Mouse (Mus musculus) embryonic facial prominence, embryonic 15.5 days (tissue): ENCODE results near the gene Ccr6. TPM values are rescaled to one million over a fixed set of nuclear protein-coding genes. Genes with fewer than 3 reads are reported as not detected.
A peak's percentile ranks its signal among the peaks of the same experiment; 100 is the strongest.

Experiments used
- ATAC-seq: fragments of 200-750 bp; cut with Nextera tagmentation; 2 replicates; pipeline ENCODE4 v1.8.0; 2017; ENCODE audit warnings: low read depth, moderate TSS enrichment; ENCODE audit not compliant: insufficient number of reproducible peaks, low FRiP score, low TSS enrichment
- H3K27ac ChIP-seq: fragments of 300-500 bp; sonication (generic); replicated peaks from 2 replicates; pipeline ENCODE4 v1.5.1; 2015; ENCODE audit warnings: mild to moderate bottlenecking, inconsistent platforms
- H3K27me3 ChIP-seq: fragments of 300-500 bp; sonication (generic); 2 replicates; pipeline ENCODE4 v1.6.1; 2015; ENCODE audit warnings: inconsistent platforms
- H3K36me3 ChIP-seq: fragments of 300-500 bp; sonication (generic); 2 replicates; pipeline ENCODE4 v1.6.1; 2015; ENCODE audit warnings: mild to moderate bottlenecking, inconsistent platforms
- H3K4me1 ChIP-seq: fragments of 300-500 bp; sonication (generic); 2 replicates; pipeline ENCODE4 v1.6.1; 2015; ENCODE audit warnings: inconsistent platforms
- H3K4me2 ChIP-seq: fragments of 300-500 bp; sonication (generic); replicated peaks from 2 replicates; pipeline ENCODE4 v1.6.1; 2015; ENCODE audit warnings: mild to moderate bottlenecking, inconsistent platforms
- H3K4me3 ChIP-seq: fragments of 300-500 bp; sonication (generic); replicated peaks from 2 replicates; pipeline ENCODE4 v1.5.1; 2015; ENCODE audit warnings: mild to moderate bottlenecking, inconsistent platforms
- H3K9ac ChIP-seq: fragments of 300-500 bp; sonication (generic); 2 replicates; pipeline ENCODE4 v1.6.1; 2015; ENCODE audit warnings: inconsistent platforms
- H3K9me3 ChIP-seq: fragments of 300-500 bp; sonication (generic); replicated peaks from 2 replicates; pipeline ENCODE4 v1.6.1; 2016; ENCODE audit warnings: inconsistent platforms
- WGBS: fragments of 180-500 bp; shearing (Covaris S2); methylation state at CpG from one replicate; pipeline ENCODE4 v1.1.7; 2015; 5-methylcytosine and 5-hydroxymethylcytosine counted together
- polyA plus RNA-seq: library from polyadenylated mRNA; unstranded; fragments of >200 nt; fragmentation: Nextera tagmentation; extraction: Ambion mirVana; gene quantifications from 2 replicates; pipeline ENCODE4 v1.2.1, GENCODE M21; 2015

Gene Ccr6
- polyA plus RNA-seq, 1 experiment from 2014 or later, result not detected

DNA sequence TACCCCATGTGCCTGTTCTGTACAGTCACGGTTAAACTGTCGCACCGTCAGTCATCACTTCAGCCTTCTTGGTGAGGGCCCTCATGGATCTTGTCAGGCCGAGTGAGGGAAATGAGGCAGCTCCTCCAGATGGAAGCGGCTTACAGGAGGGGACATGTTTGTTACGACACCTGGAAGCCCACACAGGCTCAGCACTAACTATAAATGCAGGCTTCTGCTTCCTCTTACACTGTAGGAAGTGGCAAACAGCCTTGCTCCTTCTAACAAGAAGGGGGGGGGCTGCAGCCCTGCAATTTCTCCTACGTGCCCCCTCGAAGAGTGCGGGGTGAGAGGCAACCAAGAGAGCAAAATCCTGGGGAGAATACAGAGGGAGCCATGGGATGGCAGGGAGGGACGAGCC, 25.2 kb upstream of the Ccr6 start:
- no peaks in the 10 kb centered on the region for H3K27me3 ChIP-seq
- no peak overlapping the region for H3K4me3 ChIP-seq
- H3K4me1 ChIP-seq, result no peaks in the 10 kb centered on the region
- H3K36me3 ChIP-seq, result no peaks in the 10 kb centered on the region
- H3K27ac ChIP-seq, result no peak overlapping the region
- H3K9ac ChIP-seq, result no peak overlapping the region
- WGBS, result 69% methylated on average over 10 of the region's 10 CpGs
- H3K4me2 ChIP-seq, result no peak overlapping the region
- no peaks in the 10 kb centered on the region for H3K9me3 ChIP-seq
- no peak for ATAC-seq

GRCm38 (mm10) chr17:8211399-8211798, 24.4 kb upstream of the Ccr6 start:
- no peak overlapping the region for H3K9ac ChIP-seq
- no peak overlapping the region for H3K27ac ChIP-seq
- no peaks in the 10 kb centered on the region for H3K27me3 ChIP-seq
- H3K9me3 ChIP-seq, result no peaks in the 10 kb centered on the region
- no peak overlapping the region for H3K4me2 ChIP-seq
- ATAC-seq, result no peak
- no peaks in the 10 kb centered on the region for H3K4me1 ChIP-seq
- no peaks in the 10 kb centered on the region for H3K36me3 ChIP-seq
- WGBS, result 72% methylated on average over 6 of the region's 6 CpGs
- H3K4me3 ChIP-seq, result no peak overlapping the region

- no peak for ATAC-seq
- Histone ChIP-seq H3K27ac (no peak overlapping the region), H3K36me3 (no peaks in the 10 kb centered on the region), H3K4me3 (no peak overlapping the region), H3K4me2 (no peak overlapping the region), H3K27me3 (no peaks in the 10 kb centered on the region), H3K9ac (no peak overlapping the region), H3K4me1 (no peaks in the 10 kb centered on the region), H3K9me3 (no peaks in the 10 kb centered on the region)
- 81% methylated on average over 1 of the region's 1 CpGs for WGBS
These were observed 21.5 kb upstream of the Ccr6 start for GRCm38 (mm10) chr17:8214369-8214768.

DNA sequence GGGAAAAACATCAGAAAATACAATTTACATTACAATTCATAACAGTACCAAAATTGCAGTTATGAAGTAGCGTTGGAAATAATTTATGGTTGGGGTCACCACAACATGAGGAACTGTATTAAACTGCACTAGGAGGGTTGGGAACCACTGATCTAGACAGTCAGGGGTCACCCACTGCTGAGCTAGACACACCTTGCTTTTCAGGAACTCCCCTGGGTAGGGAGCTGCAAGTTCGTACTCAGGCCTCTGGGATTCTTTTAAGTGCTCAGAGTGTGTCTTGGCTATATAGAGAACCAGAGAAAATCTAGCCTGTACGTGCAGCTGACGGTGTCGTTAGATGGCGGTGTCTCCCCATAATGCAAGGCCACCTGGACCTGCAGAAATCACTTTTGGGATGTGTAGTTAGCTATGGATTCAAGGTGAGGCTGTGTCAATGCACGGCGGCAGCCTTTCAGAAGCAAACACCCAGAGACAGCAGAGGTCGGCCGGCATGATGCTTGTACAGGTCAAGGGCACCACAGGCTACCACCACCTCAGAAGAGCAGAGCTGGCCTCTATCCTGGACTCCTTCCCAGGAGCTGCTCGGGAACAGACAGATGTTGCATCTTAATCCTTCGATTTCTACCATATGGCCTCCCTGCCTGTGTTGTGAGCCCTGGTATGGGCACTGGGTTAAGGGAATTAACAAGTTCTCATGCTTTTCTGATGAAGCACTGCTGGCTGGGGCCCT, 20.7 kb upstream of the Ccr6 start:
- H3K4me2 ChIP-seq, result no peak overlapping the region
- H3K36me3 ChIP-seq, result no peaks in the 10 kb centered on the region
- H3K9me3 ChIP-seq, result no peaks in the 10 kb centered on the region
- no peak for ATAC-seq
- H3K27ac ChIP-seq, result no peak overlapping the region
- no peaks in the 10 kb centered on the region for H3K4me1 ChIP-seq
- no peak overlapping the region for H3K9ac ChIP-seq
- no peak overlapping the region for H3K4me3 ChIP-seq
- no peaks in the 10 kb centered on the region for H3K27me3 ChIP-seq
- WGBS, result 86% methylated on average over 12 of the region's 12 CpGs

GRCm38 (mm10) chr17:8223225-8223624, 12.6 kb upstream of the Ccr6 start:
- 84% methylated on average over 10 of the region's 10 CpGs for WGBS
- H3K9ac ChIP-seq, result no peak overlapping the region
- no peaks in the 10 kb centered on the region for H3K4me1 ChIP-seq
- H3K4me2 ChIP-seq, result no peak overlapping the region
- no peaks in the 10 kb centered on the region for H3K27me3 ChIP-seq
- ATAC-seq, result no peak
- H3K27ac ChIP-seq, result no peak overlapping the region
- H3K4me3 ChIP-seq, result no peak overlapping the region
- no peaks in the 10 kb centered on the region for H3K9me3 ChIP-seq
- no peaks in the 10 kb centered on the region for H3K36me3 ChIP-seq

DNA sequence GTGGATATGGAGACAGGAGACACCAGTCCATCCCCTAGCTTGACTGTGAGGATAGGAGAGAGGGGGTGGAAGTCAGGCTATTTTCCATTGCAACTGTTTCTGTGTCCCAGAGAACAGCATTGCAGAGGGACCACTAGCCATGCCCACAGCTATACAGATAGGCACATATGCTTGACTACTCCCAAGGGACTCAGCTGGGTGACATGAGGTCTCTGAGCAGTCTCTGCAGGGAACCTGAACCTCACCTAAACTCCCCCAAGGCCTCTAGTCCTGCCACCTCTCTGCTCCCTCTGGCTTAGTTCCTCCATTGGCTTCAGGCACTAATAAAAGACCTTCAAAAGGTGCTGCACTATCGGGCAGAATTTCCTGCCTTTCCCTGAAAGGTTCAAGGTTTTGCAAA, 11.8 kb upstream of the Ccr6 start:
- H3K27me3 ChIP-seq, result 0 out of 2 replicates have a peak, but pooled peaks cover 4% of the 10 kb centered on the region
- H3K9ac ChIP-seq, result no peak overlapping the region
- no peaks in the 10 kb centered on the region for H3K36me3 ChIP-seq
- no peak overlapping the region for H3K27ac ChIP-seq
- no peaks in the 10 kb centered on the region for H3K4me1 ChIP-seq
- no peaks in the 10 kb centered on the region for H3K9me3 ChIP-seq
- WGBS, result 79% methylated on average over 1 of the region's 1 CpGs
- H3K4me2 ChIP-seq, result no peak overlapping the region
- ATAC-seq, result no peak
- H3K4me3 ChIP-seq, result no peak overlapping the region

DNA sequence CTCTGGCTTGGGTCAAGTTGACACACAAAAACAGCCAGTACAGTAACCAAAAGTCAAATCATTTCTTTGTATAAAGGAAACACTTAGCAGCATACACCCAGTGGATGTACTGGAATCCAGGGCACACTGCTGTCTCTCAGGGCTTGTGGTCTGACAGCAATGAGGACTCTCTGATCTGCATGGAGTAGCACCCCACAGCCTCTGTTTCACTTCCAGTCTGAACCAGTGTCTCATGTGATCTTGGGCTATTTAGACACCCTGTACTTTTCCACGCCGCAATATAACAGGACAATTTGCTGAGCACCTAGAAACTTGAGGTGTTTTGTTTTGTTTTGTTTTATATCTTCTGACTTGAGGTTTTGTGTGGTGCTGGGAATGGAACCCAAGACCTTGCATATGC, 10.7 kb upstream of the Ccr6 start:
- Histone ChIP-seq H3K4me2 (no peak overlapping the region), H3K9me3 (no peaks in the 10 kb centered on the region), H3K27ac (no peak overlapping the region), H3K4me1 (no peaks in the 10 kb centered on the region), H3K9ac (no peak overlapping the region), H3K36me3 (no peaks in the 10 kb centered on the region), H3K27me3 (0 out of 2 replicates have a peak, but pooled peaks cover 4% of the 10 kb centered on the region), H3K4me3 (no peak overlapping the region)
- WGBS, result 91% methylated on average over 2 of the region's 2 CpGs
- ATAC-seq, result no peak

DNA sequence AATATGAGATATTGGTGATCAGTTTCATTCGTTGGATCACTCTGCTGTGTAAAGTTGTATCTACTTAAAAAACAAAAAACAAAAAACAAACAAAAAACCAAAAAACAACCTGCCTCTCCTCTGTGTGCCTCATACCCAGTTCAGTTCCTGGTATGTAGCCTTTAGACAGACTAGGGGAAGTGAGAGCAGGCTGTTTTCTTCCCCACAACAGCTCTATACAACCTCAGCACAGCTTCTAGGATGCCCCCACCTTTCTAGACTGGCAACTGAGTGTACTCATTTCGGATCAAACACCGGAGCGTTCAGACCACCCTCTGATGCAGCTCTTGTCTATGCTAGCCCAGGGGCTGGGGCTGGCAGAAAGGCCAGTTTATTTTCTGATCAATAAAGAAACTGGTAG, 10.1 kb upstream of the Ccr6 start:
- Histone ChIP-seq H3K4me3 (no peak overlapping the region), H3K4me2 (no peak overlapping the region), H3K36me3 (no peaks in the 10 kb centered on the region), H3K4me1 (no peaks in the 10 kb centered on the region), H3K27ac (no peak overlapping the region), H3K9me3 (no peaks in the 10 kb centered on the region), H3K27me3 (0 out of 2 replicates have a peak, but pooled peaks cover 4% of the 10 kb centered on the region), H3K9ac (no peak overlapping the region)
- 84% methylated on average over 4 of the region's 4 CpGs for WGBS
- ATAC-seq, result no peak

DNA sequence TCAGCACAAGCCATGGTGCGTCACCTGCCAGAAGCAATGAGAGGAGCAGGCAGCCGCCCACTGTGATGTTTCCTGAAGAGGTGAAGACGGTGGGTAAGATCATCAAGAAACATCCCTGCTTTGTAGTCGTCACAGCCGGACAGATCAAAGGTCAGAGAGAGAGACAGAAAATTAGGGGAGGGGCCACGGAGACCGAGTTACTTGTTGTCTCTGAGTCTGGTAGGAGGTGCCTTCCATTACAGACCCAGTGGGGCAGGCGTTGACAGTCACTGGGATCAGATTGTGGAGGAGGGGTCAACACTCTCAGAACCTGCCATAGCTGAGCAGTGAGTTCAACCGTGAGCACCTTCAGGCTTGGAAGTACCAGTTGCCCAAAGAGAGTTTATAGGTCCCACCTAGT, 7.2 kb upstream of the Ccr6 start:
- H3K36me3 ChIP-seq, result no peaks in the 10 kb centered on the region
- ATAC-seq, result no peak
- H3K9ac ChIP-seq, result no peak overlapping the region
- H3K4me3 ChIP-seq, result no peak overlapping the region
- H3K27ac ChIP-seq, result no peak overlapping the region
- H3K4me1 ChIP-seq, result no peaks in the 10 kb centered on the region
- 45% methylated on average over 9 of the region's 9 CpGs for WGBS
- no peak overlapping the region for H3K4me2 ChIP-seq
- 0 out of 2 replicates have a peak, but pooled peaks cover 4% of the 10 kb centered on the region for H3K27me3 ChIP-seq
- no peaks in the 10 kb centered on the region for H3K9me3 ChIP-seq

GRCm38 (mm10) chr17:8229607-8230006, 6.2 kb upstream of the Ccr6 start:
- Histone ChIP-seq H3K9ac (no peak overlapping the region), H3K4me1 (no peaks in the 10 kb centered on the region), H3K9me3 (no peaks in the 10 kb centered on the region), H3K36me3 (no peaks in the 10 kb centered on the region), H3K4me3 (no peak overlapping the region), H3K27ac (no peak overlapping the region), H3K4me2 (no peak overlapping the region), H3K27me3 (0 out of 2 replicates have a peak, but pooled peaks cover 4% of the 10 kb centered on the region)
- no peak for ATAC-seq
- whole genome bisulfite sequencing, result 89% methylated on average over 3 of the region's 3 CpGs

- H3K9ac ChIP-seq, result no peak overlapping the region
- H3K27me3 ChIP-seq, result 0 out of 2 replicates have a peak, but pooled peaks cover 4% of the 10 kb centered on the region
- ATAC-seq, result 0 out of 2 replicates have a peak, but pooled peaks have one; percentile 24
- no peaks in the 10 kb centered on the region for H3K4me1 ChIP-seq
- no peak overlapping the region for H3K4me2 ChIP-seq
- no peaks in the 10 kb centered on the region for H3K36me3 ChIP-seq
- WGBS, result 71% methylated on average over 5 of the region's 5 CpGs
- H3K4me3 ChIP-seq, result no peak overlapping the region
- no peaks in the 10 kb centered on the region for H3K9me3 ChIP-seq
- no peak overlapping the region for H3K27ac ChIP-seq
These were observed 3.8 kb upstream of the Ccr6 start for GRCm38 (mm10) chr17:8232089-8232488.

- no peak overlapping the region for H3K4me2 ChIP-seq
- H3K27ac ChIP-seq, result no peak overlapping the region
- H3K36me3 ChIP-seq, result no peaks in the 10 kb centered on the region
- no peak overlapping the region for H3K4me3 ChIP-seq
- ATAC-seq, result no peak
- H3K9ac ChIP-seq, result no peak overlapping the region
- 0 out of 2 replicates have a peak, but pooled peaks cover 2% of the 10 kb centered on the region for H3K27me3 ChIP-seq
- H3K4me1 ChIP-seq, result no peaks in the 10 kb centered on the region
- H3K9me3 ChIP-seq, result no peaks in the 10 kb centered on the region
- 70% methylated on average over 15 of the region's 15 CpGs for WGBS
These were observed 2.1 kb upstream of the Ccr6 start for GRCm38 (mm10) chr17:8233618-8234214.
